Mouse (Mus musculus): ENCODE measurements around the gene Ube4a.

DNA sequence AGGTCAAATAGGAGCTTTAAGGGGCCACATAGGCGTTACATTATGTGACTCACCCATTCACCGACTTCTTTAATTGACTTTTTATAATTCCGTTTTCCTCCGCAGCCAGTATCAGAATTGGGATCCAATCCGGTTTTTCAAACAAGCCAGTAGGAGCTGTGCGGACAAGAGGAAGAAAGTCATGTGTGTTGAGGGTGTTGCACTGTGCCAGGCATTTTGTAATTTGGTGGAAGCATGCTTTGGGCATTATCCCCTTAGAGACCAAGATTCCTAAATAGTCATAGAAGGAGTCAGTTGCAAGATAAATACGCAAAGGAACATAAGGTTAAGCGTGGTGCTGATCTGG is 44.3 kb downstream of the Ube4a start:
- TF ChIP-seq CTCF (IDR thresholded peaks at IDR 0.05; ENCODE audit: insufficient read depth, low read length) (no peak), POLR2A (IDR thresholded peaks at IDR 0.05; ENCODE audit: borderline replicate concordance, extremely low read depth, low read depth, low read length) (no peak)

Data from lung, adult 2 months (tissue).